Mouse (Mus musculus): ENCODE data around the gene Ppp1r9b.

Ppp1r9b gene

GRCm38 (mm10) chr11:95046980-95047680 is 56.3 kb downstream of the Ppp1r9b start:
- peak; percentile 79 for DNase-seq (ENCODE audit: low spot score)

- no peak for DNase-seq (ENCODE audit: low spot score)
Measured at GRCm38 (mm10) chr11:95053062-95053461, 62.2 kb downstream of the Ppp1r9b start.

All from MN1 (cell line).